Mouse (Mus musculus) heart, adult 11 months (tissue): Measurements from ENCODE around the gene Elac2.

Experiments
- DNase-seq: peaks from one replicate; pipeline ENCODE4 v3.0.0; 2022

The Elac2 gene

GRCm38 (mm10) chr11:64978720-64979488, at the start of gene Elac2:
Gene Elac2 (plus strand): TSS chr11:64979038.
- peak; percentile 100 for DNase-seq

- no peak for DNase-seq
Measured at GRCm38 (mm10) chr11:64929130-64929529, 49.7 kb upstream of the Elac2 start.

GRCm38 (mm10) chr11:64931060-64931770, 47.6 kb upstream of the Elac2 start:
- DNase-seq, result peak; percentile 71

- peak; percentile 69 for DNase-seq
Measured at GRCm38 (mm10) chr11:64937226-64937625, 41.6 kb upstream of the Elac2 start.

GRCm38 (mm10) chr11:64941193-64941592, 37.6 kb upstream of the Elac2 start:
- peak; percentile 24 for DNase-seq

- peak; percentile 23 for DNase-seq
Measured at GRCm38 (mm10) chr11:64949782-64950181, 29.1 kb upstream of the Elac2 start.

- peak; percentile 66 for DNase-seq
Measured at GRCm38 (mm10) chr11:64956962-64957729, 21.7 kb upstream of the Elac2 start.

GRCm38 (mm10) chr11:64962629-64963028, 16.2 kb upstream of the Elac2 start:
- no peak for DNase-seq

GRCm38 (mm10) chr11:64968507-64968906, 10.3 kb upstream of the Elac2 start:
- DNase-seq, result peak; percentile 94

- DNase-seq, result no peak
Measured at GRCm38 (mm10) chr11:64968939-64969342, 9.9 kb upstream of the Elac2 start.

- peak; percentile 68 for DNase-seq
Measured at GRCm38 (mm10) chr11:64971471-64971988, 7.3 kb upstream of the Elac2 start.

GRCm38 (mm10) chr11:64972418-64972817, 6.4 kb upstream of the Elac2 start:
- DNase-seq, result no peak

GRCm38 (mm10) chr11:64979489-64979845, 629 bp downstream of the Elac2 start:
- no peak for DNase-seq

- no peak for DNase-seq
Measured at GRCm38 (mm10) chr11:64988556-64988955, 9.7 kb downstream of the Elac2 start.

GRCm38 (mm10) chr11:64998439-64998838, 19.6 kb downstream of the Elac2 start:
- DNase-seq, result peak; percentile 98

- no peak for DNase-seq
Measured at GRCm38 (mm10) chr11:64999685-65000084, 20.8 kb downstream of the Elac2 start.

- DNase-seq, result peak; percentile 93
Measured at GRCm38 (mm10) chr11:65001729-65002128, 22.9 kb downstream of the Elac2 start.

- DNase-seq, result no peak
Measured at GRCm38 (mm10) chr11:65003611-65004010, 24.8 kb downstream of the Elac2 start.

- DNase-seq, result no peak
Measured at GRCm38 (mm10) chr11:65004836-65005235, 26.0 kb downstream of the Elac2 start.

- no peak for DNase-seq
Measured at GRCm38 (mm10) chr11:65006047-65006446, 27.2 kb downstream of the Elac2 start.

GRCm38 (mm10) chr11:65013906-65014305, 35.1 kb downstream of the Elac2 start:
- no peak for DNase-seq

GRCm38 (mm10) chr11:65016754-65017153, 37.9 kb downstream of the Elac2 start:
- DNase-seq, result no peak

GRCm38 (mm10) chr11:65020744-65021143, 41.9 kb downstream of the Elac2 start:
- DNase-seq, result no peak
